Mouse (Mus musculus) retina, postnatal 7 days (tissue): Measurements from ENCODE around the gene S100a14.

Source experiments
- DNase-seq: peaks from one replicate; pipeline ENCODE4 v3.0.0-alpha.2; 2012; ENCODE audit warnings: low read depth, low spot score

The S100a14 gene

DNA sequence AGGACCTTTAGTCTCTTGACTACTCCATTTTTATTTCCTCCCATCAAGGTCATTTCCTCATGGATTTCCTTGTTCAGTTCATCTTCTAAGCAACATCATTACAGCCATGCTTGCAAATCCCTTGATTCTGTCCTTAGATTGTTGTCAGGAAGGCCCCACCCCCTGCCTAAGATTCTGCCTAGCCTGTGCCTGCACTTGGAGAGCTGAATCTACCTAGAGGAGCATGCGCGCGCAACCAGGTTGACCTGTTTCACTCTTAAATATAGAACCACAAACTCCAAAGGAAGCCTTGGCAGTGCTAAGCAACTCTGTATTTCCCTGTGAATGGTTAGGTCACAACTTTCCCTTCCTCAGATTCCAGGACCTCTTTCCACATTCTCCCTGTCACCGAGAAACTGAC lies 8.9 kb upstream of the S100a14 start:
- DNase-seq, result no peak

DNA sequence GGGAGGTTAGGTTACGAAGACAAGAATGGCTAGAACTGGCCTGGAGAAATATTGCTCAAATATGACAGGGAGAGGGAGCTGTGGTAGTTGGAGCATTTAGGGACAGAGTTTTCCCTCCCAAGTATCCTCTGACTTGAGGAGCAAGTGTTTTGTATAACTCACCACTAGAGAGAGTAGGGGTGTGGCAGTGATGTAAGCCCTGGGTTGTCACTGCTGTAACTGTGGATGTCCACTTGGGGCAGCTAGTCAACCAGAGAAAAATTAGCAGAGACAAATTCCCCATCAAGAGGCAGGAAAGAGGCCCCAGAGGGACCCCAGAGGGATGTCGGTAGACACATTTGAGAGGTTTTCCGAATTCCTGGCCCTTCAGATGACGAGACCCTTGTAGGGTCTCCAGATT lies 1.2 kb upstream of the S100a14 start:
- DNase-seq, result peak; percentile 33

DNA sequence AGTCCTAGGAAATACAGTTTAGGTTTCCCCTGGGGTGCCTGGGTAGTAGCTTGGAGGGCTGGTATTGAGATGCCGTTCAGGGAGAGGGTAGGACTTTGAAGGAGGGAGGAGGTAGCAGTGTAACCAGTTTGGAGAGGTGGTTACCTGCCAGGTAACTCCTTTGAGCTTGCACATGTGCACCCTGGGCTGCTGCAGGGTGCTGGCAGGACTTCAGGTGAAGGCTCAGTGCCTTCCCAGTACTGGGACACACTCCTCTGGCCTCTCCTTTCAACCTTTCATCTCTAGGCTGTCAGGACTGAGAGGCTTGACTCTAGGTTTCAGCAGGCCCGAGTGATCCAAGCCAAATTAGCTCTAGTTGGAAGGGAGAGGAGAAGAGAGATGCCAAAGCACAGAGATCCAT lies 580 bp upstream of the S100a14 start:
- no peak for DNase-seq

DNA sequence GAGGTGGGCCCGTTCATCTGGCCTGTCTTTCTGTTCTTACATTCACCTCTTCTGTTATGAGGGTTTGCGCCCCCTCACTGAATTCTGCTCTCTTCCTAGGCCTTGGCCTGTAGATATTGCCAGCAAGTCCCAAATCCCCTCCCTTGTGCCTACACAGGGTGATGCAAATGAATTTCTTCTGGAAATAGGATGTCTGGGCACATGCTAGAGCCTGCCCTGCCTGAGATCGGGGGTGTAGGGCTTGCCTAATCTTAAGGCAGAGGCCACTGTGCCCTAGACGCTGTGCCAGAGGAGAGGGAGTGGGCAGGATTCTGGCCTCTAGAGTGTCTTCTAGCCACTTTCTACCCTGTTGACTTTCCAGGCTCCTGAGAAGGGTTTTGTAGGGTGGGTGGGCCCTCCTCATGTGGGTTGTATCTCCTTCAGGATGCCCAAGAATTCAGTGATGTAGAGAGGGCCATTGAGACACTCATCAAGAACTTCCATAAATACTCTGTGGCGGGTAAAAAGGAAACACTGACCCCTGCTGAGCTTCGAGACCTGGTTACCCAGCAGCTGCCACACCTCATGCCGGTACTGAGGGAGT lies 726 bp downstream of the S100a14 start:
- no peak for DNase-seq

DNA sequence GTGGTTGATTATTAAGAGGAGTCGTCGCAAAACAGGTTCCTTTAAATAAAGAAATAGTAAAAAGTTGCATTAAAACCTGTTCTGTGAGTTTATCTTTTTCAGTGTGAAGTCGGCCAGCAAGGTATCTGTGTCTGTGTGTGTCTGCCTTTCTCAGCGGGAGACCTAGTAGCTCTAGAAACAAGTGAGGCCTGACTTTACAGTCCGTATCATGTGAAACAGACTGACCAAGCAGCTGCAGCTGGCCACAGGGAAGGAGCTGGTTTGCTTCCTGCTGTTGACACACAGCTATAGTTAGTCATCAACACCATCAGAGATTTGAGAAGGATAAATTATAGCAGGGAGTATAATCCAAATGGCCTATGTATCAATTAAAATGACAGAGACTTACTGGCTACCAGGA lies 5.1 kb downstream of the S100a14 start:
- no peak for DNase-seq

DNA sequence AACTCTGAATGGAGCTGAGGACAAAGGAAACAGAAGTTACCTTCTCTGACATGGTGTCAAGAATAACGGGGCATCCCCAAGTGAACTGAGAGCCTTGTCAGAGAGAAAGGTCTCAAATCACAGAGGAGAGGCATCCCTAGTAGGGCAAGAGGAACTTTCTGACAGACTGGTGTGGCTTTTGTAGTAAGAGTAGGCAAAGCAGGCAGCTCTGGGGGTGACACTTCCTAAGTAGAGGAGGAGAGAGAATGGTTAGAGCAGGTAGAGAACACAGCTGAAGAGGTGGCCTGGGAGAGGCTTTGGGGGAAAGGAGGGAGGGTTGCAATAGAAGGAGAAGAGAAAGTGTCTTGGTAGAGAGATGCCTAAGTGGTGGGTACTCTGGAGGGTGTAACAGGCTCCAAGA lies 8.8 kb downstream of the S100a14 start:
- no peak for DNase-seq

DNA sequence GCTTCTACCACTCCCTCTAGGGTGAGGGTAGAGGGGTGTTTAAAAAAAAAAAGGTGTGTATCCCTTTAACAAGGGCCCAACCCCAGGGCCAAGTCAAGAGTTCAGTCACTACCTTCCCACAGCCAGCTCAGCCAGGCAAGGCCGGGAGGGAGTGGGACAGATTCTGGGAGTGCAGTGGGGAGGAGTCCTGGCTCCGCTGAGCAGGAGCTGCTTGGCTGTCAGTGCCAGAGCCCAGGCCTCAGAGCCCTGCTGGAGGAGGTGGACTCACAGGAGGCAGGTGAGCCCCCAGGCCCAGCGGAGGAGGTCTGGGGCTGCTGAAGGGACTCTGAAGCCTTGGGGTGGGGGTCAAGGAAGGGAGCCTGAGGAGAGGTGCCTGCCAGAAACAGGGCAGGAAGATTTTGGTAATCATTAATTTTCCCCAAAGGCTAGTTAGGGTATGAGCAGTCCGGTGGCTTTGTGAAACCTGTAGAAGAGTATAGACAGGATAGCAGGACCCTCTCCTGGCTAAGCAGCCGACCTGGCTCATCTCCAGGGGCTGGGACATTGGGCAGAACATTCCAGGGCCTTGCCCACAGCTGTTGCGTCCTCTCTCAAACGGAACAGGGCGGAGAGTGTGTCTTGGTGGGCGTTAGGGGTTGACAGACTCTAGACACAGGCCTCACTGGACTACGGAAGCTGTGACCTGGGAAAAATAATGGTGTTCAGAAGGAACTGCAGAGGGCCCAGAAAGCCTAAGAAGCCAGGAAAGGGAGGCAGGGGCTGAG lies 10.7 kb downstream of the S100a14 start, which contains the start of gene S100a16:
Gene S100a16, plus strand, starts transcription at position 114 of the 764 bp plus-strand sequence.
- DNase-seq, result no peak

DNA sequence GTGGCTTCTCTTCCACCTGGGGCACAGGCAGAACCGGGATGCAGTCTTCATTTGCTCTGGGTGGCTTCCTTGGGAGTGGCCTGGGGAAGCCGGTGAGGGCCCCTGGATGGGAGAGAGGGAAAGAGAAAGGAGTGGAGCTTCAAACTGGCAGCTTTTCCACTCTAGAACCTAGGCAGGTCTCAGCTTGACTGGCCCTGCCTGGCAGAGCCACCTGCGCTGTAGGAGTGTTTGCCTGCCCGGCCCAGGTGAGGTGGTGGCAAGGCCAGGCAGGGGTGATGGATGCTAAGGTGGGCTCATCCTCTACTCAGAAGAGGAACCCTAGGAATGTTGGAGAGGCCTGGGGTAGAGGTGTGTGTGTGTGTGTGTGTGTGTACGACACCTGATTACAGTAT lies 11.2 kb downstream of the S100a14 start:
- DNase-seq, result no peak

DNA sequence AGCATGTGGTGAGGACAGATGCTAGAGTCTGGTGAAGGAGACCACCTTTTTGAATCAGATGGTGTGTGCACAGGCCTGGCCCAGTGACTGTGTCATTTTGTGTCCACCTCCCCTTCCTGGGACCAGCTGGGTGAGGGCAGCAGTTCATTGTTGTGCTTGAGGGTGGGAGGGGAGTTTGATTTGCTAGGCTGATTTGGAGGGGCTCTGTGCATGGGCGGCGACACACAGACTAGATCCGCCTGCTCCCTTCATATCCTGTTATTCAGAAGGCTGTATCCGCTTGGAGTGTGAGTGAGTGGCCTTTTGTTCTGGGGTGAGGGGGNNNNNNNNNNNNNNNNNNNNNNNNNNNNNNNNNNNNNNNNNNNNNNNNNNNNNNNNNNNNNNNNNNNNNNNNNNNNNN lies 14.2 kb downstream of the S100a14 start:
- DNase-seq, result no peak

DNA sequence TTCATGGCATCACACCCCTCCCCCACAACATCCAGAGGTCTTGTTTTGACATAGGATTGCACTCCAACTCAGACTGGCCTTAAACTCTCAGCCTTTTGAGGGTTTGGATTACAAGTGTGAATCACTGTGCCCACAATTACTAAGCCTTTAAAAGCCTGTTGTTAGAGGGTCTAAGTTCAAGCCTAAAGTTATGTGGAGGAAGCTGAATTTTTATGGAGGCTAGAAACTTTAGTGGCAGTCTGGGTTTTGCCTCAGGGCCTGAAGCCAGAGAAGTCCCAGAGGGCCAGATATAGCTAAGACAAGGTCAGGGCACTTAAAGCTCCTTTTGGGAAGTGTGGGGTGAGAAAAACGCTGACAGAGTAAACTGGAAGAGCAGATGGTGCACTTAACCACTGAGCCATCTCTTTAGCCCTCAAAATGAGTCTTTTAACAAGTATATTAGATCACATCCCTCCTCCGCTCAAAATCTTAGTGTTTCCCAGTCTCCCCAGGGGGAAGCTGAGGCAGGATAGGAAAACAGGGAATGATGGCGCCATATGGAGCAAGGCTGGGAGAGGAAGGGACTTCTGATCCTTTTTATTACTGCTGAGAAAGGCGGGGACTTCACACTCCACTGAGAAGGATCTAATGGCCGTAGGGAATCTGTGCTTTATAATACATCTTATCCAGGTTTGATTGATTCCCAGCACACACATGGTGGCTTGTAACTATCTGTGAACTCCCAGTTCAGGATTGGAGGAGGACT lies 23.2 kb downstream of the S100a14 start:
- DNase-seq, result no peak

DNA sequence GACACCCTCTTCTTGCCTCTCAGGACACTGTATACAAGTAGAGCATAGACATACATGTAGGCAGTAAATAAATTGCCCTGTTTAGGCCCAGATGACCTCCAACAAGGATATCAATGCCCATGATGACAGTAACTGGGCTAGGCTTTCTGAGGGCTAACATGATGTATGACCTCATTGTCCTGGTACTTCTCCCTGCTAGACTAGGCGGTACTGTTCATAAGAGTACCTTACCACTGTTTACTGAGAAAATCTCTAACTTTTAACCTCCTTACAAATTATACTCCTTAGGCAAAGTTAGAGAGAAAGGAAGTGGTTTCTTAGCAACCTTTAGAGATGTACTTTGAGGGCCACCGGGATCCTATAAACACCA lies 23.8 kb downstream of the S100a14 start:
- DNase-seq, result no peak

DNA sequence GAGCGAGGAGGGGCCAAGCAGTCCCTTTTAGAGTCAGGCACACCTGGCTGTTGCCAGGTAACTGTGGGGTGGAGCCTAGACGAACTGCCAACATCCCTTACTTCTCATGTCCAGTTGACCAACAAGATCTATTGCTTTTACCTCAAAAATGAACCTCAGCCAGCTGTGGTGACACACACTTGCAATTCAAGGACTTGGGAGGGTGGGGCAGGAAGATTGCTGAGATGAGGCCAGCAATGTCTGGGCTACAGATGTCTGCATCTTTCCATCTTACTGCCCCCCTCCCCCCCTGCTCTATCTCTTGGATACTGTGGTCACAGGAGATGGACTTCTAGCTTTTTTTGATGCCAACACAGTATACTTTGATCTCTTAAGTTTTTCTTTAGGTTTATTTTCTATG lies 25.6 kb downstream of the S100a14 start:
- DNase-seq, result no peak

DNA sequence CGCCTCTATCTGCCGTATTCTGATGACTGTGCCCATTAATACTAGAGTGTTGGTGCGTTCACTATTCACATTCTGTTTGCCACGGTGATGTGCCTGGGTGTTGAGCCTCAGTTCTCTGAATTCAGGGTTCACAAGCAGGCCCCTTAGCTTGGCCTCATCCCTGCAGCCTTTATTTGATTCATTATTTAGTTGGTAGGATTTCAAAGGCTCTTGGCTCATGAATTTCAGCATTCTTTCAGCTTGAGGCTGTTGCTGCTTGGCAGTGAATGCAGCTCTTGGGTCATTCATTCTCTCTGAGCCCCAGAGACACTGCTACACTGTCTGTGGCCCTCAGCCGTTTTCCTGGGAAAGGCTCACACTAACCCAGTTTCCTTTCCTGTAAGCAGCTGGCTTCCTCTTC lies 29.3 kb downstream of the S100a14 start:
- no peak for DNase-seq

DNA sequence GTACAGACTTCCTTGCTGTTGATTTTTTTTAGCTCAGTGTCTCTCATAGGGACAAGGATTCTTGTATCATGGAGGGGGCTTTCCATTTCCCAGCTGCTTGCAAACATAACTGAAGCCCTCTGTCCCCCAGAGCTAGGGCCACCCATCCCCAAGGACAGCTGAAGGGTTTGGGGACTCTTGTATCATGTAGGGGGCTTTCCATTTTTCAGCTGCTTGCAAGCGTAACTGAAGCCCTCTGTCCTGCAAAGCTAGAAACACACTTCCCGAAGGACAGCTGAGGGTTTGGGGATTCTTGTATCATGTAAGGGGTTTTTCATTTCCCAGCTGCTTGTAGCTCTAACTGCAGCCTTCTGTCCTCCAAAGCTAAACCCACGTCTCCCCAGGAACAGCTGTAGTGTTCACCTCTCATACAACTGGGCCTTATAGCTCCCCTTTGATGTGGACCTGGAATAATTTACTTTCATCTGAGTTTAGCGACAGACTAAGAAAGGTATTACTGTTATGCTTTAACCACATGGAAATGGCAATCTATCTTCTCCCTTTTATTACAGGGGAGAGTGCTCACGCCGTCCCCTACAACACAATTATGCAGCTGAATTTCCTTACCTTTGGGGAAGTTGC lies 33.5 kb downstream of the S100a14 start, which contains the start of gene S100a3:
Gene S100a3, plus strand, starts transcription at position 571 of the 621 bp plus-strand sequence.
- DNase-seq, result no peak

DNA sequence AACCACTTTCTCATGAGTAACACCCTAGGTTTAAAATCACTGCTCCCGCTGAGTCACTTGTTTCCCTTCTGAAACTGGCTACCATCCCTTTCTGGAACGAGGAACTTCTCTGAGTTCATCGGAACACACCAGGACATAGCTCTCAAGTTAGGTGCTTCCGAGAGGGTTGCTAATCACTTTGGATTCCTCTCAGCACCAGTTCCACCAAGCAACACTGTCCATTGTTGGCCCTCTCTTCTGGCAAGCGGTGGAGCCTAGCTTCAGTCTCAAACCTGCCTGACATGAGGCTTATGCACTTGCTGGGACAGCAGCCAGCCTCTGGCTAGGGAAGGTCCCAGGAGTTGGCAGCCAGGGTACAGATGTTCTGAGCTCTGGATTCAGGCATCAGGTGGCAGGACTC lies 48.0 kb downstream of the S100a14 start:
- no peak for DNase-seq

DNA sequence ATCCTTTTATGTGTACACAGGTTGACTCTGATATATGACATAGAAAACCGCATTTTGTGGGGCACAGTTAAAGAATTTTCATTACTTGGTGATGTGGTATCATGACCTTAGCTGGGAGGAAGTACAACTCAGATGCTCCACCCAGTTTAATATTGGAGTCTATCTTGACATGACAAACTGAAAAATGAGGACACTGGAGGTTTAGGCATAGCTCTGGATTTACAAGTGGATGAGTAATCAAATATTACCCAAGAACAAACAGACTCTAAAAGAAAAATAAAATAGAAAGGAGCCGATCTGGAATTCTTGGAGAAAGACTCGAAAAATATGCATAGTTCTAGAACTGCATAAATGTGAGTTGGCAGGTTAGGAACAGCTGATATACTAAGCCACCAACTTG lies 48.7 kb downstream of the S100a14 start:
- DNase-seq, result no peak

DNA sequence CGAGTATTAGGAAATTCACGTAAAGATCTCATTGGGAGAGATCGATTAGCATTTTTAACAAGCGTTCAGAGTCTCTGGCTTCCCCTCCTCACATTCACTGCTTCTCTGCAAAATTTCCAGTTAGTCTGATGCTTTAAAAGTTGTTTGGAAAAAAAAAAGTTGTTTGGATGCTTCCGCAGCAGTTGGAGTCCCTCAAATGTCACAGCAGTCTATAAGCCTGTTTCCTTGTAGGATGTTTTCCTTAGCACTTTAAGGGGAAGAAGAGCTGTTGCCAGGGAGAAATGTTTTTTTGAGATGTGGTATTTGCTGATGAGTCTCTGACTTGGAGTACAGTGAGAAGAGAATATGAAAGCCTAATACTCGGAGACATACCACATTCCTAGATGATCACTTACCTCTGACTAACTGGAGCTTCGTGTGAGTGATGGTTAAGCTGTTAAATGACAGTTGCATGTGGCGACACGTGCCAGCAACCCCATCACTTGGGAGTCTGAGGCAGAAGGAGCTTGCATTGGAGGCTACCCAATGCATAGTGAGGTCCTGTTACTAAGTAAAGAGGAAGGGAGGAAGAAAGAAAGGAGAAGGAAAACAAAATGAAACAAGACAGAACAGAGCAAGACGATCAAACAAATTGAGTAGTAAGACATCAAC lies 49.8 kb downstream of the S100a14 start:
- DNase-seq, result no peak
